Mouse (Mus musculus) thymus, adult 2 months (tissue): ENCODE results near the gene 2510009E07Rik. TPM values are rescaled to one million over a fixed set of nuclear protein-coding genes. Genes with fewer than 3 reads are reported as not detected.

ENCODE experiments used
- DNase-seq: peaks from one replicate; pipeline ENCODE4 v3.0.0; 2021
- H3K27ac ChIP-seq: fragments of 200-500 bp; 2 replicates; pipeline ENCODE4 v1.5.1; 2012; ENCODE audit warnings: low read length, control low read depth; ENCODE audit not compliant: control insufficient read depth, insufficient read depth
- H3K27me3 ChIP-seq: fragments of 200-500 bp; 2 replicates; pipeline ENCODE4 v1.6.1; 2012; ENCODE audit warnings: mild to moderate bottlenecking, low read length, moderate library complexity, mixed read lengths; ENCODE audit not compliant: control insufficient read depth, insufficient read depth
- H3K36me3 ChIP-seq: fragments of 200-500 bp; 2 replicates; pipeline ENCODE4 v1.6.1; 2012; ENCODE audit warnings: mild to moderate bottlenecking, low read length, moderate library complexity; ENCODE audit not compliant: control insufficient read depth, insufficient read depth
- H3K4me1 ChIP-seq: fragments of 200-500 bp; replicated peaks from 2 replicates; pipeline ENCODE4 v1.6.1; 2012; ENCODE audit warnings: low read length; ENCODE audit not compliant: control insufficient read depth, insufficient read depth
- H3K4me3 ChIP-seq: fragments of 200-500 bp; 2 replicates; pipeline ENCODE4 v1.5.1; 2012; ENCODE audit warnings: mild to moderate bottlenecking, low read length, control low read depth, moderate library complexity; ENCODE audit not compliant: control insufficient read depth, insufficient read depth
- CTCF ChIP-seq: fragments of 200-500 bp; IDR thresholded peaks from 2 replicates; pipeline ENCODE4 v1.5.1; 2012; ENCODE audit warnings: mild to moderate bottlenecking, control low read depth, low read length, moderate library complexity, borderline replicate concordance; ENCODE audit not compliant: control insufficient read depth, poor library complexity, insufficient read depth; ENCODE audit errors: extremely low read depth
- POLR2A ChIP-seq: fragments of 200-500 bp; IDR thresholded peaks from 2 replicates; pipeline ENCODE4 v1.6.1; 2012; ENCODE audit warnings: mild to moderate bottlenecking, low read length, control low read depth, moderate library complexity; ENCODE audit not compliant: control insufficient read depth, poor library complexity, insufficient read depth; ENCODE audit errors: extremely low read depth
- WGBS: fragments of 180-500 bp; shearing (Covaris S2); methylation state at CpG from one replicate; pipeline ENCODE4 v1.1.7; 2018; 5-methylcytosine and 5-hydroxymethylcytosine counted together
- polyA plus RNA-seq: library from polyadenylated mRNA; depleted of rRNA; stranded (reverse); fragments of >200 nt; gene quantifications from 2 replicates; pipeline ENCODE4 v1.2.3, GENCODE M21; 2012

The 2510009E07Rik gene
- polyA plus RNA-seq, 1 experiment: 12.4 TPM

- Histone ChIP-seq H3K36me3 (no peaks in the 10 kb centered on the region), H3K4me1 (peaks cover 4% of the 10 kb centered on the region), H3K4me3 (no peak overlapping the region), H3K27me3 (no peaks in the 10 kb centered on the region), H3K27ac (no peak overlapping the region)
- WGBS: 67% methylated on average over 3 of the region's 3 CpGs
- TF ChIP-seq CTCF (no peak), POLR2A (no peak)
- no peak for DNase-seq
These were observed 7.8 kb upstream of the 2510009E07Rik start for GRCm38 (mm10) chr16:21702314-21702690.

- no peak for TF ChIP-seq POLR2A
- TF ChIP-seq CTCF: no peak
- Histone ChIP-seq H3K36me3 (no peaks in the 10 kb centered on the region), H3K27me3 (no peaks in the 10 kb centered on the region), H3K4me1 (peaks cover 4% of the 10 kb centered on the region), H3K27ac (no peak overlapping the region), H3K4me3 (no peak overlapping the region)
- WGBS: 66% methylated on average over 10 of the region's 10 CpGs
- no peak for DNase-seq
These were observed 7.3 kb upstream of the 2510009E07Rik start for GRCm38 (mm10) chr16:21701611-21702313.

GRCm38 (mm10) chr16:21698136-21698535 lies 3.7 kb upstream of the 2510009E07Rik start:
- no peak for TF ChIP-seq CTCF
- TF ChIP-seq POLR2A: no peak
- Histone ChIP-seq H3K4me3 (no peak overlapping the region), H3K36me3 (no peaks in the 10 kb centered on the region), H3K4me1 (peaks cover 13% of the 10 kb centered on the region), H3K27me3 (no peaks in the 10 kb centered on the region), H3K27ac (no peak overlapping the region)
- no peak for DNase-seq
- 52% methylated on average over 3 of the region's 3 CpGs for WGBS

GRCm38 (mm10) chr16:21696946-21697345 lies 2.5 kb upstream of the 2510009E07Rik start:
- Histone ChIP-seq H3K4me3 (no peak overlapping the region), H3K27ac (no peak overlapping the region), H3K4me1 (peaks cover 17% of the 10 kb centered on the region), H3K27me3 (no peaks in the 10 kb centered on the region), H3K36me3 (no peaks in the 10 kb centered on the region)
- TF ChIP-seq CTCF: no peak
- TF ChIP-seq POLR2A: no peak
- 89% methylated on average over 9 of the region's 9 CpGs for WGBS
- no peak for DNase-seq

- DNase-seq: no peak
- Histone ChIP-seq H3K4me1 (peaks cover 23% of the 10 kb centered on the region), H3K36me3 (no peaks in the 10 kb centered on the region), H3K27me3 (no peaks in the 10 kb centered on the region), H3K27ac (no peak overlapping the region), H3K4me3 (peak overlapping the region; percentile 81; the same call in 1 of the 2 replicates)
- WGBS: 50% methylated on average over 12 of the region's 12 CpGs
- no peak for TF ChIP-seq POLR2A
- TF ChIP-seq CTCF: no peak
These were observed 745 bp upstream of the 2510009E07Rik start for GRCm38 (mm10) chr16:21695242-21695578.

- Histone ChIP-seq H3K4me1 (peaks cover 27% of the 10 kb centered on the region), H3K27me3 (no peaks in the 10 kb centered on the region)
- TF ChIP-seq CTCF: no peak
- TF ChIP-seq POLR2A: no peak
These were observed 443 bp downstream of the 2510009E07Rik start for GRCm38 (mm10) chr16:21693981-21694462.

GRCm38 (mm10) chr16:21690216-21690755 lies 4.2 kb downstream of the 2510009E07Rik start:
- 76% methylated on average over 5 of the region's 5 CpGs for WGBS
- H3K27ac ChIP-seq: no peak overlapping the region
- H3K27me3 ChIP-seq: no peaks in the 10 kb centered on the region
- H3K4me3 ChIP-seq: no peak overlapping the region
- peaks cover 21% of the 10 kb centered on the region for H3K4me1 ChIP-seq
- TF ChIP-seq CTCF (no peak), POLR2A (no peak)
- no peak for DNase-seq
- H3K36me3 ChIP-seq: no peaks in the 10 kb centered on the region

More at GRCm38 (mm10) chr16:21693981-21694462, 443 bp downstream of the 2510009E07Rik start:
- Histone ChIP-seq H3K4me3 (peak overlapping the region; percentile 81), H3K36me3 (no peaks in the 10 kb centered on the region), H3K27ac (no peak overlapping the region)
- peak; percentile 56 for DNase-seq
- under 1% methylated on average over 42 of the region's 45 CpGs for WGBS
